Mouse (Mus musculus) neural tube, embryonic 12.5 days (tissue): ENCODE measurements at regions not wholly inside any gene's neighbourhood (a gene's known extent, or its start where the extent isn't known, plus 50 kb on each side); places are given as distances from the start of the nearest gene placed in this dataset.

Experiments used
- ATAC-seq: fragments of 200-750 bp; cut with Nextera tagmentation; 2 replicates; pipeline ENCODE4 v1.8.0; 2017; ENCODE audit warnings: low read depth, mild to moderate bottlenecking, moderate TSS enrichment, moderate library complexity; ENCODE audit not compliant: low FRiP score
- H3K27ac ChIP-seq: fragments of 300-500 bp; sonication (generic); 2 replicates; pipeline ENCODE4 v1.5.1; 2016
- H3K27me3 ChIP-seq: fragments of 300-500 bp; sonication (generic); replicated peaks from 2 replicates; pipeline ENCODE4 v1.6.1; 2016; ENCODE audit warnings: mild to moderate bottlenecking
- H3K36me3 ChIP-seq: fragments of 300-500 bp; sonication (generic); 2 replicates; pipeline ENCODE4 v1.6.1; 2016; ENCODE audit warnings: mild to moderate bottlenecking
- H3K4me1 ChIP-seq: fragments of 300-500 bp; sonication (generic); 2 replicates; pipeline ENCODE4 v1.6.1; 2016
- H3K4me2 ChIP-seq: fragments of 300-500 bp; sonication (generic); replicated peaks from 2 replicates; pipeline ENCODE4 v1.6.1; 2016; ENCODE audit warnings: mild to moderate bottlenecking
- H3K4me3 ChIP-seq: fragments of 300-500 bp; sonication (generic); 2 replicates; pipeline ENCODE4 v1.5.1; 2016
- H3K9ac ChIP-seq: fragments of 300-500 bp; sonication (generic); 2 replicates; pipeline ENCODE4 v1.6.1; 2016; ENCODE audit warnings: mild to moderate bottlenecking
- H3K9me3 ChIP-seq: fragments of 300-500 bp; sonication (generic); 2 replicates; pipeline ENCODE4 v1.6.1; 2016; ENCODE audit warnings: mild to moderate bottlenecking
- WGBS: fragments of 180-500 bp; shearing (Covaris S2); methylation state at CpG from one replicate; pipeline ENCODE4 v1.1.7; 2016; 5-methylcytosine and 5-hydroxymethylcytosine counted together

GRCm38 (mm10) chr16:62325534-62326244 lies 460.9 kb downstream of the Nsun3 start:
- WGBS = 12% methylated on average over 3 of the region's 3 CpGs
- Histone ChIP-seq H3K9me3 (no peaks in the 10 kb centered on the region), H3K27ac (no peak overlapping the region), H3K27me3 (no peaks in the 10 kb centered on the region), H3K4me2 (no peak overlapping the region), H3K9ac (no peak overlapping the region), H3K4me3 (no peak overlapping the region), H3K36me3 (no peaks in the 10 kb centered on the region), H3K4me1 (no peaks in the 10 kb centered on the region)
- ATAC-seq = peak; percentile 61; the same call in 1 of the 2 replicates

- no peaks in the 10 kb centered on the region for H3K27me3 ChIP-seq
- H3K9ac ChIP-seq = no peak overlapping the region
- WGBS = 69% methylated on average over 1 of the region's 1 CpGs
- no peak overlapping the region for H3K27ac ChIP-seq
- ATAC-seq = no peak
- H3K4me1 ChIP-seq = no peaks in the 10 kb centered on the region
- H3K4me2 ChIP-seq = no peak overlapping the region
- H3K4me3 ChIP-seq = no peak overlapping the region
- H3K9me3 ChIP-seq = no peaks in the 10 kb centered on the region
- H3K36me3 ChIP-seq = no peaks in the 10 kb centered on the region
These were observed 463.8 kb downstream of the Nsun3 start for GRCm38 (mm10) chr16:62322809-62323208.

- no peak for ATAC-seq
- no peaks in the 10 kb centered on the region for H3K36me3 ChIP-seq
- H3K27me3 ChIP-seq = no peaks in the 10 kb centered on the region
- H3K4me3 ChIP-seq = no peak overlapping the region
- H3K4me2 ChIP-seq = no peak overlapping the region
- no peak overlapping the region for H3K27ac ChIP-seq
- 54% methylated on average over 3 of the region's 3 CpGs for WGBS
- H3K9ac ChIP-seq = no peak overlapping the region
- no peaks in the 10 kb centered on the region for H3K9me3 ChIP-seq
- no peaks in the 10 kb centered on the region for H3K4me1 ChIP-seq
These were observed 497.7 kb downstream of the Nsun3 start for GRCm38 (mm10) chr16:62288948-62289347.
